ENCODE assay signal across 7 mouse cellular contexts in the genomic region with DNA sequence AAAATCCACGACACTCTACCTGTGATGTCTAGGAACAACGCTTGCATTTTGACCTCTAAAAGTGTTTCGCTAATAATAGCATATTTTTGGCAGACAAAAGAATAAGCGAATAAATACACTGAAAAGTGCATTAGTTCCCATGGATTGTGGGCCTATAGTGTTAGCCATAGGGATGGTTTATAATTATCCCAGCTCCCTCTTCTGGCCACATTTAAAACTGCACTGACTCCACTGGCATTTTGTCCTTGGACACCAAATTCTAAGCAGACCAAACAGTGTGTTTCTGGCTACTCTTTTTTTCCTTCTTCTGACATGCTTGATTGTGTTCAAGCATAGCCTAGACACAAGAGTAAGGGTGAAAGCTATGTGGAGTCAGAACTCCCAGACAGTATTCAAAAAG.
DNase-seq lines count a peak whose midpoint lies in the region; ATAC-seq and TF ChIP-seq lines count a peak whose summit lies in the region.

No protein-coding gene starts in this region.

- in situ Hi-C loops in Patski (cut with MboI; ENCODE audit: low pct_unique_long_range_greater_than_20kb): no loop called here

- POLR2A ChIA-PET in Patski (lab: Charles Lee): no interaction called here

- H3K27me3 ChIP-seq in Patski: peaks cover 26% of the 10 kb centered on the region

- peak; percentile 78 for ATAC-seq in Patski

- CTCF ChIA-PET in Patski (lab: Charles Lee): interaction anchor here (1.2 to 3.8 kb wide), 3 partner anchors 569 to 722 kb away, joined by 5 to 22 read pairs (median 7); no protein-coding TSS in a partner anchor

- peak; percentile 84 for TF ChIP-seq CTCF in Patski (IDR thresholded peaks at IDR 0.05)
- TF ChIP-seq CTCF in layer of hippocampus, adult 2 months (conservative IDR thresholded peaks at IDR 0.05): peak; percentile 97

- no peak overlapping the region for H3K4me3 ChIP-seq in layer of hippocampus, adult 2 months

- H3K27ac ChIP-seq in layer of hippocampus, adult 2 months: no peak overlapping the region

- DNase-seq in ES-CJ7 (ENCODE audit: low read depth, low spot score) (peak; percentile 31), Patski (ENCODE audit: low read depth, low spot score) (no peak)
- DNase-seq in cerebellum, postnatal 36 days: peak; percentile 39 to 57
- DNase-seq in heart, adult 9 months (ENCODE audit: low spot score in 2 of 2): peak; percentile 6 to 34
- DNase-seq in layer of hippocampus, adult 2 months (ENCODE audit: low spot score in 2 of 2): peak; percentile 42 to 74
- DNase-seq in lung, postnatal 36 days: peak; percentile 70
- DNase-seq in urinary bladder, postnatal 36 days (ENCODE audit: low spot score in 2 of 2): peak; percentile 21 to 29
